Mouse (Mus musculus): Measurements from ENCODE around the gene Spem2.

Spem2 gene

DNA sequence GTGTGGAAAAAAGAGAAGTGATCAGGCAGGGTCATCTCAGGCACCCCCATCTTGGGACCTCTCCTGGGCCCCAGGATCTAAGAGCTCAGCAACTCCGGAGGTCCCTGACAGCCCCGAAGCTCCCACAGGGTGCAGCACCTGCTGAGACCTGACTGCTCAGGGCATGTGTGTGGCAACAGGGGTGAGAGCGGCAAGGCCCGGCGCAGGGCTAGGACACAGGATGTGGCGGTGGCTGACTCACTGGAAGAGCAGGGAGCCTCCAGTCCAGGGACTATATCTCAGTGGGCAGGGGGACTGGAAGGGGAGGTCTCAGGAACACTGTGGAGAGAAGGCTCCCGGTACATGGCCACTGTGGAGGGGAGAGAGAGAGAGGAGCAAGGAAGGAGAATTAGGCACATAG lies 20.3 kb downstream of the Spem2 start:
- DNase-seq, result no peak

DNA sequence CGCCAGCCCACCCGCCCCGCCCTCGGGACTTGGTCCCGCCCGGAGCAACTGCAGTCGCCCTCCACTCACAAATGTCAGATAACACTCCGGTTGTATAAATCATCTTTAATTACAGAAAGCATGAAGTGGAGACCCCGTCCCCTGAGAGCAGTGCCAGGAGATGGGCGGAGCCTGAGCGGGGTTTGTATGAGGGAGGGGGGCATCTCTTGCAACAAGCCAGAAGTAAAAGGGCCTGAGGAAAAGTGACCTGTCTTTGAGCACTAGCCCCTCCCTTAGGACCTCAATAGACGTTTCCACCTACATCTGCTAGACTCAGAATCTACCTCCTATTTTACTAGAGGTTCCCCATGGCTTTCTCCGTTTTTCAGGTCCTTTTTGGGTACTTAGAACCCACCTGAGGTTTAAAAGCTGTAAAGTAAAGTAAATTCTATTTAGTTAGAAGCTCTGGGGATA lies 22.3 kb downstream of the Spem2 start:
- DNase-seq, result no peak

DNA sequence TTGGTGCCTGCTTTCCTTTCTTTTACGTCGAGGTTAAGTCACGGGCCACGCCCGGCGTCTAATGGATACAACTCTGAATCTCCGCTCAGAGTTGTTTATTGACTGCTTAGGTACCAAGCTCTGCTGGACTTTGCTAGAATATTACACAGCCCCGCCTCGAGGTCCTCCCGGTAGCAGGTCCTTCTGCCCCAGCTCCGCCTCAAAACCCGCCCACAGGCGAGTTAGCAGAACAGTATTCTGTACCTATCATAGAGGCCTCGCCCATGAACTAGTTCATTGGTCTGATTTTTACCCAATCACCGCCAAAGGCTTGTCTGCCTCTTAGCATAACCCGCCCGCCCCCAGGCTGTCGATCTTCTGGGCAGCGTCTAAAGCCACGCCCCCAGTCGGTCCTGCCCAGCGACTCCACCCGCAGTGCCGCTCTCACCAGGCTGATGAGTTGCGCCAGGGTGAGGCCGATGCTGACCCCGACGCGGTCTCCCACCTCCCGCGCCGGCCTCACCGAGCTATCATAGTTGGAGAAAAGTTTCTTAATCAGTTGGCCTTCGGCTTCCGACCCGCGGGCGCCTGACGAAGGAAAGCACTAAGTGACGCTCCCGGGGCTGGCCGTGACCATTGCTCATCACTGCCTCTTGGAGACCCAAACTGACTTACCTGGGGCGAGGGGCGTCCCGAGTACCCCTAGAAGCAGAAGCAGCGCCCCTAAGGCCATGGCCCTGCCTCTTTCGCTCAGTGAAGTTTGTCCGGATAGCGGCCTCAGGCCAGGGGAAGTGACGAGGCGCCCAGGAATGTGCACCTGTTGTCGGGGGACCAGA lies 22.9 kb downstream of the Spem2 start, which contains the start of gene Chrnb1:
Chrnb1 (minus strand) TSS at position 776 of the 815 bp plus-strand sequence.
- DNase-seq, result peak; percentile 89 to 95

DNA sequence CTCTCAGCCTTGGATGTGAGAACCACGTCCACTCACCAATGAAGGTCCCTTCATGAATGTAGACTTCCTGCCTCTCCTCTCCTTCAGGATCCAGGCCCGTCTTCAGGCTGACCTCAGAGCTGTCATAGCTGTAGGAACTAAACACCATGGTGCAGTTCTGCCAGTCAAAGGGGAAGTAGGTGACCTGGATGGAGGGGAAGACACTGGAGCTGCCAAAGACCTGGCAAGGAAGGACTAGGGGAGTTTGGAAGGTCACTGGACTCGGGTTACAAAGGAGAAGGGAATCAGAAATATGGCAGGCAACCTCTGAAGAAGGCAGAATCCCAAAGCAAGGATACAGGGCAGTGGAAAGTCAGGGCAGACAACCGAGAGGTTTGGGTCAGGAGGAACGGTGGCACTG lies 24.8 kb downstream of the Spem2 start:
- DNase-seq, result no peak

DNA sequence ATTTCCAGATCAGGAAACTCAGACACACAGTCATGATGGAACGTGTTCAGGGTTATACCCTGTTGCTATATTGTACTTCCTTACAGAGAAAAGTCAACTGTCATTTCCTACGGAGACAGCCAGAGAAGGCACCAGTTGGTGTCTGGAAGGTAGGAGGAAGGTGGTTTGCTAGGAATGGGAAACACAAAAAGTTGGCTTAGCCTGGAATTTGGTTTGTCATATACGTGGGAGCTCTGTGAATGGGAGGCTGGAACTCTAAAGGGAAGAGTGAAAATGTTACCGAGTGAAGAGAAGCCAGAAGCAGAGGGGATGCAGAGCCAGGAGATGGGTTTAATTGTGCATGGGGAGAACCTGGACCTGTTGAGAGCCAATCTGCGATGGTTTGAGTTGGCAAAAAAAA lies 26.8 kb downstream of the Spem2 start:
- no peak for DNase-seq

DNA sequence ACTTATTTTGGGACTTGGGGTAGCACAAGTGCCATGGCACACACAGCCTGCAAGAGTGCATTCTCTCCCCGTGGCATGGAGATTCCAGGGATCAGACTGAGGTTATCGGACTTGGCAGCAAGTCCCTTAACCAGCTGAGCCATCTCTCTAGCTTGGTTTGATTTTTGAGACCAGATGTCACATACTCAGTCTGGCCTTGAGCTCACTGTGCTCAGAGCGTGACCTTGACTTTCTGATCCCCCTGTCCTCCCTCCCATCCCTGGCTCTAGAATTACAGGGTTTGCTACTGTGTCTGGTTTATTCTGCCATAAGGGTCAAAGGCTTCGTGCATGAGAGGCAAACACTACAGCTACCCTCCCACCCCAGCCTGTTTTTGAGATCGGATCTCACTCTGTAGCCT lies 28.8 kb downstream of the Spem2 start:
- no peak for DNase-seq

DNA sequence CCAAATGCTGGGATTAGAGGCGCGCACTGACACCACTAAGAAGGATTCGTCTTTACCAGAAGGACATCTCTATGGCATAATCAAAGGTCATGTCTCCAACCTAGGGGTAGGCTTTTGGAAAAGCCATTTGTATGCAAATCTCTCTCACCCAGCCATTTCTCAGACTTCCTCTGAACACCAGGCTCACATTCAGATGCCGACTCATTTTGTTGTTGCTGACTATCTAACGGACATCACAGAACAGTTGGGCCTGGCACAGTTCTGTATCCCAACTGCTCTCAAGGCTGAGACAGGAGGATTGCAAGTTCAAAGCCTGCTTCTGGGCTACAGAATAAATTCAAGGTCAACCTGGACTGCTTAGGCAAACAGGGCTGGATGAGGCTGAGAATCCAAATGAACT lies 31.0 kb downstream of the Spem2 start:
- DNase-seq, result no peak

DNA sequence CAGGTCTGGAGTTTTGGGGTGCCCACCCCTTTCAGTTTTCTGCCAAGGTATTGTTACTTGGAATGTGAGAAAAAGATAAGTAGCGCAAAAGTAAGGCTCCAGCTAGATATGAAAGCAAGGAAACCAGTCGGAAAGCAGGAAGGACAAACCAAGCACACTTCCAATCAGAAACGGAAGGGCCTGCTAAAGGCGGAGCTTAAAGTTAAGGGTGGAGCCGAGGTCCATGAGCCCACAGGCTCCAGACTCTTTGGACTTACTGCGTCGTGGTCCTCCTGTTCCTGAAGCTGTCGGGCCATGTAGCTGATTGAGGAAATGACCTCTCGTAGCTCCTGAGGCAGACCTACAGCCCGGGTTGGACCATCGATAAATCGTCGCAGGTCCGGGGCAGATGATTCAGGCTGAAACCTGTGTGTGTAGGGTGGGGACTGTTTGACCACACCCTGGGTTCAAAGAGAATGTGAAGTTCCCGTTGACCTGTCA lies 33.4 kb downstream of the Spem2 start:
- no peak for DNase-seq

DNA sequence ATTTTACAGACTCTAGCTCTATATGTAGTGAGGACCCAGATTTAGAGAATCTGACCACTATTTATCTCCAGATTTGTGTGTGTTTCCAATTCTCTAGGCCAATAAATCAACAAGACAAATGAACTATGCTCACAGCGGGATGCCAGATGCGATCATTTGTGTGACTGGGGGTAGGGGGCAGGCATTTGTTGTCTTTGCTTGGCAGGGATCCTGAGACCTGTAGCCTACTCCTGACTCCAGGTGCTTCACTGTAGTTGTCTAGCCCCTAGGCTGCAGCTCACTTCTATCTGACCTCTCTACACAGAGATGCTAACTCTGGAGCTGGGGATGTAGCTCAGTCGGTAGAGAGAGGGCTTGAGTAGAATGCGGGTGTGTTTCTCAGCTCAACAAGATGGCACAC lies 36.4 kb downstream of the Spem2 start:
- DNase-seq, result no peak

DNA sequence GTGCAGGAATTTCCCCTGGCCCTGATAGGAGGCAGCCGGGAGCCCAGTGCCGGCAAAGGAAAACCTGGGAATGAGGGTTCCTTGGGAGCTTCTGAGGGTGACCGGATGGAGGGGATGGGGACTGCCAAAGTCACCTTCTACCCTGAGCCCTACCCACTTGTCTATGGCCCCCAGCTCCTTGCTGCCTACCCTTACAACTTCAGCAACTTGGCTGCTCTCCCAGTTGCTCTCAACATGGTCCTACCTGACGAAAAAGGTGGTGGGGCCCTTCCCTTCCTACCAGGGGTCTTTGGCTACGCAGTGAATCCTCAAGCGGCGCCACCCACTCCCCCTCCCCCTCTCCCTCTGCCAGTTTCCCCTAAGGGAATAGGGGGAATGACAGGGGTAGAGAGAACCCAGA lies 39.3 kb downstream of the Spem2 start:
- DNase-seq, result no peak

DNA sequence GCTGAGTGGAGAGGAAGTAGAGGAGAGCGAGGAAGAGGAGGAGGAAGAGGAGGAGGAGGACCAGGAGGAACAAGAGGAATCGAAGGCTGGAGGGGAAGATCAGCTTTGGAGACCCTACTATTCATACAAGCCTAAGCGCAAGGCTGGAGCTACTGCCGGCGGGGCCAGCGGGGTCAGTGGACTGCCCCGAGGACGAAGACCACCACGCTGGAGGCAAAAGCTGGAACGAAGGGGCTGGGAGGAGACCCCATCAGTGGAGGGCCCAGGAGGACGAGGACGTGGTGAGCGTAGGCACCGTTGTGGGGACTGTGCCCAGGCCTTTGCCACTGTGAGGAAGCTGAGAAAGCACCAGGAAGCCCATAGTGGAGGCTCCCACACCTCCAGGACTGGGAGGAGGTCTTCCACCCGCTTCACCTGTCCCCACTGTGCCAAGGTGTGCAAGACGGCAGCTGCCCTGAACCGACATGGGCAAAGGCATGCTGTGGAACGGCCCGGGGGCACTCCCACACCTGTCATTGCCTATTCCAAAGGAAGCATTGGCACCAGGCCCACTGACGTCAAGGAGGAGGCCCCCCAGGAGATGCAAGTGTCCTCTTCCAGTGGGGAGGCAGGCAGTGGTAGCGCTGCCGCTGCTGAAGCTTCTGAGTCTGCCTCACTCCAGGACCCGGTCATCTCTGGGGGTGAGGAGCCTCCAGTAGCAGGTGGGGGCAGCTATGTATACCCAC lies 39.8 kb downstream of the Spem2 start:
- no peak for DNase-seq

DNA sequence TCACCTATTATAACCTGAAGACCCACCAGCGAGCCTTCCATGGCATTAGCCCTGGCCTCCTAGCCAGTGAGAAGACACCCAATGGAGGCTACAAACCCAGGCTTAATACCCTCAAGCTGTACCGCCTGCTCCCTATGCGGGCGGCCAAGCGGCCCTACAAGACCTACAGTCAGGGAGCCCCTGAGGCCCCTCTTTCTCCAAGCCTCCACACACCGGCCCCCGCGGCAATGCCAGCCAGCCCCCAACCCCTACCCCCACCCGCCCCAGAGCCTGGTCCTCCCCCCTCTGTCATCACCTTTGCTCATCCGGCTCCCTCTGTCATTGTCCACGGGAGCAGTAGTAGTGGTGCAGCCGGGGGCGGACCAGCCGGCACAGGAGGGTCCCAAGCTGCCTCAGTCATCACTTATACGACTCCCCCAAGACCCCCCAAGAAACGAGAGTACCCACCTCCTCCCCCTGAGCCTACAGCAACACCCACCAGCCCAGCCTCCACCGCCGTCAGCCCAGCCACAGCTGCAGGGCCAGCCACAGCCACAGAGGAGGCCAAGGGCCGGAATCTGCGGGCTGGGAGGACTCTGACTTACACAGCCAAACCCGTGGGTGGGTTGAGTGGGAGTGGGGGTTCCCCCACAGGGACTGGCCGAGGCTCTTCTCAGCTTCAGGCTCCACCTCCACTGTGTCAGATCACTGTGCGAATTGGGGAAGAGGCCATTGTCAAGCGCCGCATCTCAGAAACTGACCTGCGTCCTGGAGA lies 40.6 kb downstream of the Spem2 start:
- DNase-seq, result no peak

DNA sequence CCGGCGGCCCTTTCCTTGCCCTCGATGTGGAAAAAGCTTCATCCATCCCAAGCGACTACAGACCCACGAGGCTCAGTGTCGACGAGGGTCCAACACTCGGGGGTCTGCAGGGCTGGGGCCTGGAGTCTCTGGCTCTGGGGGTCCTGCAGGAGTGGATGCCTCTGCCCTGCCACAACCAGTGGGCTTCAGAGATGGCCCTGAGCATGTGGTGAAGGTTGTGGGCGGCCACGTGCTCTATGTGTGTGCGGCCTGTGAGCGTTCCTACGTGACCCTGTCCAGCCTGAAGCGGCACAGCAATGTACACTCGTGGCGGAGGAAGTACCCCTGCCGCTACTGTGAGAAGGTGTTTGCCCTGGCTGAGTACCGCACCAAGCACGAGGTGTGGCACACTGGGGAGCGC lies 41.8 kb downstream of the Spem2 start:
- no peak for DNase-seq

DNA sequence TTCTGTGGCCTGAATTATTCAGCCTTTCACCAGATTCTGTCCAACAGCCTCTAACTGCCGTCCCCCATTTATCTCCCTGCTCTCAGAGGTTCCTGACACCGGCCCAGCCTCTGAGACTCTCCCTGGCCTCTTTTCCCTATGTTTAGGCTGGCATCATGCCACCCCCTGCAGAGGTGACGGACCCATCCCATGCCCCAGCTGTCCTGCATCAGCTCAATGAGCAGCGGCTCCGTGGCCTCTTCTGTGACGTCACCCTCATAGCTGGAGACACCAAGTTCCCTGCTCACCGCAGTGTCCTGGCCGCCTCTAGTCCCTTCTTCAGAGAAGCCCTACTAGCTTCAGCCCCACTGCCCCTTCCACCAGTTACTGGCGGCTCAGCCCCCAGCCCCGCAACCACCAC lies 42.5 kb downstream of the Spem2 start:
- DNase-seq, result no peak

DNA sequence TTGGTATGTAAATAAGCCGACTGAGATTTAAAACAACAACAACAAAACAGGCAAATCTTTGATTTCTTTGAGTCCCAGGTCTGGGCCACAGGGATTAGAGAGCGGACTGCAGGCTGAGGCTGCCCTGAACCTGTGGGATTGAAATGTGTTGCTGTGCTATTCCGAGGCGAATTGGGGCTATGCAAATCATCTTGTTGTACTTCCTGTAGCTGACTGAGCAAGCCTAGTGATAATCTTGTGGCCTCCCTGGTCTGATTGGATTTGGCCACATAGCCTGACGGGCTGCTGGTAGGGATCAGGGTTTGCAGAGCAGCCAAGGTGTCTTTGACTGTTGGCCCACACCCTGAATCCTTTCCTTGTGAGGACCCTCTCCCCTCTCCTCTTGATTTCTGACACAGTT lies 43.3 kb downstream of the Spem2 start:
- DNase-seq, result no peak

DNA sequence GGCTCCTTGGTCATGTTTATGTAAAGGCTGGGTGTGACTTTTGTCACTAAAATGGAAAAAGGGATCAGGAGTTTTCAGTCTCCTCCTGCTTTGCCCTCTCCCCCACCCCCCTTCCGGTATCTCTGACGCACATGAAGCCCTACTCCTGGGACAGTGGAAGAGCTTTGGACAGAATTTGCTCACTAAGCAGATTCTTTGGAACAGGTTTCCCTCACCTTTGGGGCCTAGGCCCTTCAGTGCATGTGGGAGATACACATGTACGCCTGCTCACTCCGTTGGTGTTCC lies 50.7 kb downstream of the Spem2 start:
- DNase-seq, result no peak

DNA sequence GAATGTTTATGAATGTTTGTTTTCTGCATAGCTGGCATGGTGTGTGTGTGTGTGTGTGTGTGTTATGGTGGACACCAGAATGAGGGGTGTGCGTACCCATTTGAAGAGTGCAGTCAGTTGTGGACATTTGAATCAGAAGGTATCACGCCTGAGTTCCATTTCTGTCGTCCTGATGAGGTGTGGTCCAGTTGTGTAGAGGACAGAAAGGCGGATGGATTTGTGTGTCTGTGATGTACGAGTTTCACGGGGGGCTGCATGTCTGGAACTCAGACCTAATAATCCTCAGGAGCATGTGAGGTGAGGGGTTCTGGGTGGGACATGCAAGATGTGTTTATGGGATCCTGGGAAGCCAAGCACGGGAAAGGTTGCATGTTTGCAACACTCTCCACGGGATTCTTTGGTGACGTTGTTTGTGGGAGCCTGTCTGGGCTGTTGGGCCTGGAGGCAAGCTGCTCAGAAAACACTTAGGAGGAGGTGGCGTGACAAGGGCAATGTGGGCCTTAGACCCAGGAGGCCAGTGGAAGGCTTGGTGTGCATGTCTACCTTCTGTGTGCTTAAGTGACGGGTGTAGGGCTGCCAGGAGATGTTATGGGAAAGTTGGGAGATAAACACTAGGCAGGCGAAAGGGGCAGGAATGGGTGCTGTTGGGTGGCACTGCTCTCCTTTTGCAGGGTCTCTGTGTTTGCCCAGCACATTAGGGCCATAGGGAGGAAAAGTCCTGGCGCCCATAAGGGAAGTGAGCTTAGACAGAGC lies 51.2 kb downstream of the Spem2 start:
- DNase-seq, result no peak
